In genomic region chr15:32322455-32323220, GRCm38 (mm10) we compare ENCODE assay signal across 14 mouse cellular contexts.
"Had no signal": no experiment of that assay in that cellular context is flagged by ENCODE, and none has a peak within 500 bp of the region (broad histone marks: within the 10 kb centered on the region; RNA-seq: fewer than 3 reads in every experiment).

No protein-coding gene starts in this region.

- DNase-seq: lung, adult 18-20 months; lung, embryonic 14.5 days; lung, postnatal 10 days; lung, postnatal 4 days; midbrain, embryonic 14.5 days; right cerebral cortex, postnatal 14 days; thymus, adult 2 months; thymus, postnatal 25 days; thymus, postnatal 4 days had no signal

- H3K27ac ChIP-seq: midbrain, embryonic 10.5 days; midbrain, embryonic 12.5 days; neural tube, embryonic 12.5 days; stomach, embryonic 15.5 days; stomach, postnatal 0 days had no signal

- H3K9ac ChIP-seq: lung, embryonic 14.5 days; midbrain, embryonic 12.5 days; neural tube, embryonic 12.5 days; stomach, embryonic 15.5 days had no signal

- H3K9me3 ChIP-seq: midbrain, embryonic 10.5 days; midbrain, embryonic 12.5 days; neural tube, embryonic 12.5 days; stomach, embryonic 15.5 days had no signal

- H3K4me1 ChIP-seq: midbrain, embryonic 10.5 days; midbrain, embryonic 12.5 days; neural tube, embryonic 12.5 days had no signal

- H3K36me3 ChIP-seq: midbrain, embryonic 10.5 days; midbrain, embryonic 12.5 days; neural tube, embryonic 12.5 days; stomach, embryonic 15.5 days had no signal

- H3K4me2 ChIP-seq: lung, embryonic 14.5 days; midbrain, embryonic 12.5 days; neural tube, embryonic 12.5 days; stomach, embryonic 15.5 days had no signal

- H3K27me3 ChIP-seq: midbrain, embryonic 12.5 days; neural tube, embryonic 12.5 days; stomach, embryonic 15.5 days had no signal

- H3K4me3 ChIP-seq: midbrain, embryonic 10.5 days; midbrain, embryonic 12.5 days; neural tube, embryonic 12.5 days; stomach, embryonic 15.5 days had no signal
